Mouse (Mus musculus) small intestine, adult 10 weeks (tissue): ENCODE results near the gene Pfdn4. TPM values are rescaled to one million over a fixed set of nuclear protein-coding genes. Genes with fewer than 3 reads are reported as not detected.

ENCODE experiments used
- polyA plus RNA-seq: library from polyadenylated mRNA; stranded (reverse); fragments of 350-450 nt; fragmentation: Illumina TruSeq; extraction: RNeasy Lipid Tissue Mini Kit (QIAGEN cat#74804); gene quantifications from one replicate; pipeline ENCODE4 v1.2.3, GENCODE M21; 2014; ENCODE audit warnings: low replicate concordance

Pfdn4 gene
- polyA plus RNA-seq: 34.1 TPM

DNA sequence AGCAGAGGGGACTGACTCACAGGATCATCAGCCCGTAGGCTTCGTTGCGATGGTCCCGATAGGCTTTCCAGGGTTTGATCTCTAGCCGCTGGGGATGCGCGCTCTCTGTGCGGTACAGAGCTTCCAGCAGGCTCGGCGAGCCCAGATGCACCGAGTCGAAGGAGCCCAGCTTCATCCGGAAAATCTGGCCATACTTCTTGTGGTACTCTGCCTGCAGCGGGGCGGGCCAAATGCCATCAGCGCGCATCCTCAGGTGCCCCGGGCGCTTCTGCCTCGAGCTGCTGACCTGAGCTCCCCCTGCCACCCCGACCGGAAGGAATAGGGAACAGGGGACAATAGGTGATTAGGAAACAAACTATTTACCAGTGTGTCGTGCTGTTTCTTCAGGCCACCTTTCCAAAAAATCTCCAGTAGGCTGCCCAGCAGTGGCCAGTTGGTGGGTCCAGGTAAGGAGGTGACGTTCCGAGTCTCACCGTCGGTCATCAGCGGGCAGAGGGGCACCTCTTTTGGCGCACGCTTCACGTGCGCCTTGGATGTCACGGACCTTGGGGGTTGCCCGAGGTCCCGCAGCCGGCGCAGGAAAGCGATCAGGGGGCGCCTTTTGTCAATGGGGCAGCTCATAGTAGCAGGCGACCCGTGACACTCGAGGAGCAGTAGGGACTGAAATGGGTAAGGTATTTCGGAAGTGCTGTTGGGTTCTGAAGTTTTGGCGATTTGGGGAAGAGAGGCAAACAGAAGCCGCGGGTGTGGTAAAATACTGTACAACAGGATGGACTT is at the start of gene Pfdn4:
TSS of gene Pfdn4 (plus strand) at position 275 of the 777 bp plus-strand sequence.

DNA sequence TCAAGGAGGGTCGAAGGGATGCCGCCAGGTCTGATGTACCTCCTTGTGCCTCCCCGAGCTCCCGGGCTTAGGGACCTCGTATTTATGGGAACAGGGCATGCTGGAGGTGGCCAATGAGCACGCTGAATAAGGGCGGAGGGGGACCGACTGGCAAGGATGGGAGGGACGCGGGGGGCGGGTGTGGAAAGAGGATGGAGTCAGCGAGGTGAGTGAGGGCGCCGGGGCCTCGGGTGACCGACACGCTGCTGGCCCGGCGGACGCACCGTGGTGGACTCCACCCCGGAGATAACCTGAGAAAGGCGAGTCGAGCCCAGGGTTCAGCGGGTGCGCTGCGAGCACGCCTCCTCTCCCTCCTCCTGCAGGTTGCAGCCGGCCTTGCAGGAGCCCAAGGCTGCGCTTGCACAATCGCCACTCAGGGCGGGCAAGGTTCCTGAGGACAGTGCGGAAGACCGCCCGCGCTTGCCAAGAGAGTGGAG is 901 bp downstream of the Pfdn4 start, which contains the start of gene Cyp24a1:
TSS of gene Cyp24a1 (minus strand) at position 55 of the 476 bp plus-strand sequence.

Other genes with a start within 250 kb of the Pfdn4 start
- gene Bcas1, start 68.6 kb upstream of the Pfdn4 start, polyA plus RNA-seq: 17.0 TPM
- not detected for gene Cyp24a1, start 717 bp downstream of the Pfdn4 start, polyA plus RNA-seq
- gene 4930470P17Rik, start 105.6 kb downstream of the Pfdn4 start, polyA plus RNA-seq: not detected
- gene Dok5, start 235.4 kb downstream of the Pfdn4 start, polyA plus RNA-seq: not detected